Mouse (Mus musculus): ENCODE measurements around the gene Naa50.

Naa50 gene

DNA sequence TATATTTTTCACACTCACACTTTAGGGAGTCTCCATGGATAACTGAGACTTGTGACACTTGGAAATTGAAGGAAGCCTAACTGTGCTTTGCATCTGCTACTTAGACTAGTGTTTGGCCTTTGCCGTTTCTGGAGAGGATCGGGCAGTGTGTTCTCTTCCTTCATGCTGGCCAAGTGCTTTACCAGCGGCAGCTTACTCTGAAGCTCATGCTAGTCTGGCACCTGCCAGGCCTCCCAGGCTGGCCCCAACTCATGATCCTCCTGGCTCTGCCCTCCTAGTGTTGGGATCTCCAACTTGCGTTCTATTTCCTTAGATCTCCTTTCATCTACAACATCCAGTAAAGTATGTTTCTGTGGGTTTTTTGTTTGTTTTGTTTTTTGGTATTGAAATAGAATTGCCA lies 60.5 kb downstream of the Naa50 start:
- in situ Hi-C loops (cut with MboI, MseI), result no loop called here

DNA sequence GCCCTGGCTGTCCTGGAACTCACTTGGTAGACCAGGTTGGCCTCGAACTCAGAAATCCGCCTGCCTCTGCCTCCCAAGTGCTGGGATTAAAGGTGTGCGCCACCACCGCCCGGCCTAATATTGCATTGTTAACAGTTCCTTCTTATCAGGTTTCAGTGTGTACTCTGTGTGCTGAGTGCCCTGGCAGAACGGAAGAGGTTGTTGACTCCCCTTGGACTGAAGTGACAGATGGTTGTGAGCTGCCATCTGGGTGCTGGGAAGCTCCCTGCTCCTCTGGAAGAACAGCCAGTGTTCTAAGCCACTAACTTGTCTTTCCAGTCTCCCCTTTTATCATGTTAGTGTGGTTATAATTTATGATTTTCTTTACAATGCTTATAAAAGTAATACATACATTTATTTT lies 64.7 kb downstream of the Naa50 start:
- in situ Hi-C loops (cut with MboI, MseI), result no loop called here

DNA sequence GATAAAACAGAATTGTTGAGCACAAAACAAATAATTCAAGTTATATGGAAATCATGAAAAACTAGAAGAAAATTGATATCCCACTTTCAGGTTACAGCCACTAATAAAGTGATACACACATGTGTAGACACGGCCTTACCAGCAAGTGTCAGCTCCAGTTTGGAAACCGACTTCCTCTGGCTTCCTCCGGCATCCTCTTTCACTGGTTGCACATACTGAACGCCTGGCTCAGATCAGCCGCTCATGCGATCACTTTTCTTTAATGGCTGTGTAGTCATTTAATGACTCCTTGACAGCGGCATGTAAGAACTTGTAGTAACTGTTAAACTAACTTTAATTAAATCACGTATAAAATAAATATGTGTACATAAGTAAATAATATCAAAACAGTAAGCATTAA lies 66.3 kb downstream of the Naa50 start:
- in situ Hi-C loops (cut with MboI, MseI), result no loop called here

DNA sequence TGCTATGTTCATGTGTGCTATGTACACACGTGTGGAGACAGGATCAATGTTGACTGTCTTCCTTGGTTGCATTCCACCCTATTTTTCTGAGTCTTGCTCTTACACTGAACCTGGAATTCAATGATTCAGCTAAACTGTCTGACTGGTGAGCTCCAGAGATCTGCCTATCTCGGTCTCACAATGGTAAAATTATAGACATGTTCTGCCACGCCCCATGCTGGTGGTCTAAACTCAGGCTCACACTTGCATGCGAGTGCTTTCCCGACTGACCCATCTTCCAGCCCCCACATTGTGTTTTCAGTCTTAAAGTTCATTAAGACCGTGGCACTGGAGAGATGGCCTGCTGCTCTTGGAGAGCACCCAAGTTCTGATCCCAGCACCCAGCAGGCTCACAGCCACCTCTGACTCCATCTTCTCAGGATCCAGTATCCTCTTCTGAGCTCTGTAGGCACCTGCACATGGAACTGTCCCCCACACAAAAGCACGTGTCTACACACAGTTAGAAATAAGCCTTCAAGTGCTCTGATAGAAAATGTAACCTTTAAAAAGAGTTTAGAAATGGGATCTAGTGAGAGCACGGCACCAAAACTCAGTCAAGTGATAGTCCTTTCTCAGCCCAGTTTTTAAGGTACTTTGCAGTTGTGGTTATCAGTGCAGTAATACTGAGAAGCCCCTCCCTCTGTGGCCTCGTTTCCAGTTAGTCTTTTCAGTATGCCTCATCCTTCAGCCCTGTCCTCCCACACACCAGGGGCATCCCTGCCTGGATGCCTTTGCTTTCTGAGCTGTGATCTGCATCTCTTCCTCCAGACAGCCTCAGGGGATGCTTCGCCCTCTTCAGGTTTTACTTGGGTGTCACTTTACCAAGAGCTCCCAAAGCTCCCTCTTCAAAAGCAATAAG lies 70.8 kb downstream of the Naa50 start:
- in situ Hi-C loops (cut with MboI, MseI), result loop anchor here (10.0 kb wide), 1 partner anchor 1144 kb away; no protein-coding TSS in a partner anchor

DNA sequence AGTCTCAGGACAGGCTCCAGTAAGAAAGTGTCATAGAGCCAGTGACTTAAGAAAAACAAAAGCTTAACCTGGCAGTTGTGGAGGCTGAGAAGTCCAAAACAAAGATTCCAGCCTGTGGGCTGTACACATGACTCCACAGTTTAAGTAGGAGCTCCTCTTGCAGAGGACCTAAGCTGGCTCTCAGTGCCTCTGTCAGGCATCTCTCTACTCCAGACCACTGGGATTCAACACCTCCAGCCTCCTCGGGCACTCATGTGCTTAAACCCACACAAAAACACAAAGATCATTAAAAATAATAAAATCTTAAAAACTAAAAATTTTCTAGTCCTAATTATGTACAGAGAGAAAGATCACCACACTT lies 71.4 kb downstream of the Naa50 start:
- in situ Hi-C loops (cut with MboI, MseI), result loop anchor here (10.0 kb wide), 1 partner anchor 1144 kb away; no protein-coding TSS in a partner anchor

DNA sequence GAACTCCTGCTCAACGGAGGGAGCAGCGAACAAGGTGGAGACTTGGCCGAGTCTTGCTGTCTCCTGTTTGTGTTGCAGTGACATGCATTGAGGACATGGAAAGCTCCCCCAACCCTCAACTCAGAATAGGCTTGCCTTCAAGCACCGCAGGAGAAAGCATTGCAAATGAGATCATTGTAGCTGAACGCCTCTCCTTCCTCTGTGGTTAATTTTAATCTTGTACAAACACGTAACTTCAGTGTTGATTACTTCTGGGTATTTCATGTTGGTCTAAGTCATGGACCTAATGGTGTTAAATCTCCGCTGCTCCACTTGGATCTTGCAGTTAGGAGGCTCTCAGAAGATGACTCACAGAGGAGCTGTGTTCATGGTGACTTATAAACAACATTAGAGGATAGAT lies 73.1 kb downstream of the Naa50 start:
- in situ Hi-C loops (cut with MboI, MseI), result loop anchor here (10.0 kb wide), 1 partner anchor 1142 kb away; no protein-coding TSS in a partner anchor

Data from regulatory T cell (primary cell).